7 mouse cellular contexts compared by ENCODE assay signal in genomic region chr12:76879242-76879641, GRCm38 (mm10). TPM values are rescaled to one million over a fixed set of nuclear protein-coding genes. Genes with fewer than 3 reads are reported as not detected.
DNase-seq lines count a peak whose midpoint lies in the region; TF ChIP-seq lines count a peak whose summit lies in the region.

No protein-coding gene starts in this region.

- DNase-seq in CD4-positive, CD25-positive, alpha-beta regulatory T cell, adult 2 months (ENCODE audit: low read depth, low spot score) = peak; percentile 78
- peak; percentile 53 for DNase-seq in MN1 (ENCODE audit: low spot score)
- DNase-seq in cerebellum, adult 18-20 months = peak; percentile 77 to 85
- DNase-seq in gastrocnemius, postnatal 25 days = peak; percentile 32
- peak; percentile 79 for DNase-seq in kidney, postnatal 10 days
- peak; percentile 31 for DNase-seq in lung, adult 2 months
- DNase-seq in right cerebral cortex, postnatal 14 days = peak; percentile 50

- WGBS in lung, adult 2 months = 12% methylated on average over 5 of the region's 5 CpGs

- peaks cover 3% of the 10 kb centered on the region; the same call in 1 of the 2 replicates for H3K4me1 ChIP-seq in lung, adult 2 months (ENCODE audit: control insufficient read depth, insufficient read depth, low read length)

- TF ChIP-seq CTCF in lung, adult 2 months (IDR thresholded peaks at IDR 0.05; ENCODE audit: insufficient read depth, low read length) = peak; percentile 44; the same call in 1 of the 2 replicates

- TF ChIP-seq POLR2A in lung, adult 2 months (IDR thresholded peaks at IDR 0.05; ENCODE audit: borderline replicate concordance, extremely low read depth, low read depth, low read length) = no peak

- H3K4me3 ChIP-seq in lung, adult 2 months (replicated peaks; ENCODE audit: extremely low read depth, low read depth, low read length) = no peak overlapping the region

RNA-seq across cellular contexts. Expression of gene Rab15, which starts 56.5 kb away (rescaled TPM):
- total RNA-seq in gastrocnemius, postnatal 25 days (2021) = 1 to 10 TPM; 5.2 to 7.6 TPM
- 17.5 and 20.3 TPM in 2 replicates for polyA plus RNA-seq in lung, adult 2 months (2012; rRNA removed)

Comparison
In these comparisons a context has a peak if more than half of its experiments do, and no peak if none do; other contexts are left out.
1. DNase-seq: peak in every context shown above with its lines; median percentile 81 in cerebellum, adult 18-20 months; 79 in kidney, postnatal 10 days; 78 in CD4-positive, CD25-positive, alpha-beta regulatory T cell, adult 2 months; 53 in MN1; 50 in right cerebral cortex, postnatal 14 days; 32 in gastrocnemius, postnatal 25 days; 31 in lung, adult 2 months.